22 mouse cellular contexts compared by ENCODE assay signal in genomic region chr10:41758041-41758440, GRCm38 (mm10). TPM values are rescaled to one million over a fixed set of nuclear protein-coding genes. Genes with fewer than 3 reads are reported as not detected.
DNase-seq lines count a peak whose midpoint lies in the region; TF ChIP-seq lines count a peak whose summit lies in the region.
"Had no signal": no experiment of that assay in that cellular context is flagged by ENCODE, and none has a peak within 500 bp of the region (broad histone marks: within the 10 kb centered on the region; RNA-seq: fewer than 3 reads in every experiment).

No protein-coding gene starts in this region.

- no peak overlapping the region for H3K27ac ChIP-seq in ES-Bruce4 (ENCODE audit: insufficient read depth, low read length)
- no peak overlapping the region for H3K27ac ChIP-seq in forebrain, embryonic 10.5 days
- H3K27ac ChIP-seq: embryonic facial prominence, embryonic 13.5 days; embryonic facial prominence, embryonic 15.5 days; forebrain, embryonic 13.5 days; forebrain, embryonic 15.5 days had no signal

- TF ChIP-seq POLR2A in ES-Bruce4 (IDR thresholded peaks at IDR 0.05; ENCODE audit: insufficient read depth, low read length), result no peak

- H3K9me3 ChIP-seq in E14TG2a.4 (ENCODE audit: low read length), result no peaks in the 10 kb centered on the region
- no peaks in the 10 kb centered on the region for H3K9me3 ChIP-seq in ES-Bruce4 (replicated peaks; ENCODE audit: control insufficient read depth, insufficient read depth, low read length, poor library complexity, severe bottlenecking)
- no peaks in the 10 kb centered on the region for H3K9me3 ChIP-seq in forebrain, embryonic 10.5 days
- H3K9me3 ChIP-seq: embryonic facial prominence, embryonic 13.5 days; embryonic facial prominence, embryonic 15.5 days; forebrain, embryonic 13.5 days; forebrain, embryonic 15.5 days; G1E had no signal

- H3K4me3 ChIP-seq in E14TG2a.4 (replicated peaks; ENCODE audit: low read length) (peak overlapping the region; percentile 46; the same call in 1 of the 2 replicates), ES-Bruce4 (ENCODE audit: low read depth, low read length) (no peak overlapping the region; the same call in 1 of the 2 replicates)
- H3K4me3 ChIP-seq in forebrain, embryonic 10.5 days, result no peak overlapping the region
- H3K4me3 ChIP-seq: embryonic facial prominence, embryonic 13.5 days; embryonic facial prominence, embryonic 15.5 days; erythroblast, embryonic 14.5 days; forebrain, embryonic 13.5 days; forebrain, embryonic 15.5 days had no signal

- H3K4me1 ChIP-seq in E14TG2a.4 (replicated peaks; ENCODE audit: low read depth, low read length) (peaks cover 13% of the 10 kb centered on the region), ES-Bruce4 (ENCODE audit: control insufficient read depth, insufficient read depth, low read length) (peaks cover 3% of the 10 kb centered on the region)
- peaks cover 5% of the 10 kb centered on the region; the same call in 1 of the 2 replicates for H3K4me1 ChIP-seq in forebrain, embryonic 10.5 days
- H3K4me1 ChIP-seq: embryonic facial prominence, embryonic 15.5 days; forebrain, embryonic 15.5 days had no signal

- no peak for TF ChIP-seq EP300 in ES-Bruce4 (IDR thresholded peaks at IDR 0.05; ENCODE audit: insufficient read depth, low read depth, low read length)

- H3K9ac ChIP-seq in ES-Bruce4 (ENCODE audit: low read depth, poor library complexity, severe bottlenecking), result peak overlapping the region; percentile 29; the same call in 1 of the 2 replicates
- H3K9ac ChIP-seq: embryonic facial prominence, embryonic 13.5 days; embryonic facial prominence, embryonic 15.5 days; forebrain, embryonic 13.5 days; forebrain, embryonic 15.5 days; forebrain, postnatal 0 days had no signal

- no peaks in the 10 kb centered on the region for H3K27me3 ChIP-seq in E14TG2a.4 (ENCODE audit: insufficient read depth, low read length)
- H3K27me3 ChIP-seq in ES-Bruce4 (ENCODE audit: control insufficient read depth, insufficient read depth, low read length, poor library complexity, severe bottlenecking), result no peaks in the 10 kb centered on the region
- H3K27me3 ChIP-seq in forebrain, embryonic 10.5 days (ENCODE audit: poor library complexity, severe bottlenecking), result no peaks in the 10 kb centered on the region
- H3K27me3 ChIP-seq: embryonic facial prominence, embryonic 13.5 days; embryonic facial prominence, embryonic 15.5 days; forebrain, embryonic 13.5 days; forebrain, embryonic 15.5 days had no signal

- H3K36me3 ChIP-seq in E14TG2a.4 (ENCODE audit: insufficient read depth, low read length), result peaks cover 15% of the 10 kb centered on the region; the same call in 1 of the 2 replicates
- H3K36me3 ChIP-seq in ES-Bruce4 (ENCODE audit: control insufficient read depth, insufficient read depth, low read length, poor library complexity, severe bottlenecking), result no peaks in the 10 kb centered on the region
- 0 out of 2 replicates have a peak, but pooled peaks cover 2% of the 10 kb centered on the region for H3K36me3 ChIP-seq in forebrain, embryonic 10.5 days (replicated peaks)
- H3K36me3 ChIP-seq: embryonic facial prominence, embryonic 13.5 days; embryonic facial prominence, embryonic 15.5 days; forebrain, embryonic 15.5 days had no signal

- peak; percentile 85 for DNase-seq in MN1 (ENCODE audit: low spot score)
- no peak for DNase-seq in ovary, postnatal 10 days (ENCODE audit: low spot score)
- no peak for DNase-seq in forebrain, embryonic 10.5 days (ENCODE audit: extremely low spot score, low spot score)
- DNase-seq: adrenal gland, adult 2 months; adrenal gland, postnatal 10 days; adrenal gland, postnatal 25 days; cerebellum, adult 11 months; cerebellum, adult 18-20 months; cerebellum, adult 8-10 months; cerebellum, adult 9-11 months; cerebellum, postnatal 14 days; cerebellum, postnatal 36 days; embryo, embryonic 11 days; forebrain, postnatal 0 days had no signal

- TF ChIP-seq CTCF in E14TG2a.4 (conservative IDR thresholded peaks at IDR 0.05; ENCODE audit: low read length) (no peak), ES-Bruce4 (IDR thresholded peaks at IDR 0.05; ENCODE audit: low read depth, low read length) (no peak)

RNA-seq across cellular contexts. Expression of gene Ccdc162, which starts 41.6 kb away (rescaled TPM):
- polyA plus RNA-seq in ES-Bruce4 (2011; ENCODE audit: insufficient read depth, insufficient read length, low read depth, missing spikeins), result 3.5 and 5.1 TPM in 2 replicates
- 0.33 and 0.68 TPM in 2 replicates for polyA plus RNA-seq in forebrain, embryonic 10.5 days (2016; fragmentation: Nextera tagmentation; extraction: Ambion mirVana)
- polyA plus RNA-seq: erythroblast, embryonic 14.5 days; G1E had no signal

RNA-seq across cellular contexts. Expression of gene Cep57l1, which starts 51.6 kb away (rescaled TPM):
- 42.6 and 44.9 TPM in 2 replicates for polyA plus RNA-seq in ES-Bruce4 (2011; ENCODE audit: insufficient read depth, insufficient read length, low read depth, missing spikeins)
- 26.4 and 27.2 TPM in 2 replicates for polyA plus RNA-seq in forebrain, embryonic 10.5 days (2016; fragmentation: Nextera tagmentation; extraction: Ambion mirVana)

RNA-seq across cellular contexts. Expression of gene Sesn1, which starts 51.7 kb away (rescaled TPM):
- 16.2 and 19.9 TPM in 2 replicates for polyA plus RNA-seq in ES-Bruce4 (2011; ENCODE audit: insufficient read depth, insufficient read length, low read depth, missing spikeins)
- 16.0 and 18.4 TPM in 2 replicates for polyA plus RNA-seq in forebrain, embryonic 10.5 days (2016; fragmentation: Nextera tagmentation; extraction: Ambion mirVana)
